Mouse (Mus musculus): Measurements from ENCODE around the gene Eif5a.

Eif5a gene

DNA sequence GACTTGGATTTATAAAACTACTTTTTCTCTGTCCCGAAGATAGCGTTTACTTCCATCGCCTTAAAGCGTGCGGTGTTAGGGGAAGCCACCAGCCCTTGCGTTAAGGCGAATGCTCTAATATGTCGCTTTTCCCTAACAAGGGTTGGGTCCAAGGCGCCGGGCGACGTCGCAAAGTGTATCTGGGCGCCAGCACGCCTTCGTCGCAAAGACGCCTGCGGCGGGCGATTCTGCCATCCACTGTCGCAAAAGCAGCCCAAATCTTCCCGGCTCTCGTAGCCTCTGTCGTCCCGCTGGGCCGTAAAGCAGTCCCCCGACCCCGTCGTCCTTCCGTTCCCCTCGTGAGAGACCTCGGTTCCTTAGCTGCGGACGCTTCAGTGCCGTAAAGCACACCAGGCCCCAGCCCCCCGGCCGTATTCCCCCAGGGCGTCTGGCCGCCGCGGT lies 20.3 kb downstream of the Eif5a start:
- DNase-seq: peak; percentile 99

DNA sequence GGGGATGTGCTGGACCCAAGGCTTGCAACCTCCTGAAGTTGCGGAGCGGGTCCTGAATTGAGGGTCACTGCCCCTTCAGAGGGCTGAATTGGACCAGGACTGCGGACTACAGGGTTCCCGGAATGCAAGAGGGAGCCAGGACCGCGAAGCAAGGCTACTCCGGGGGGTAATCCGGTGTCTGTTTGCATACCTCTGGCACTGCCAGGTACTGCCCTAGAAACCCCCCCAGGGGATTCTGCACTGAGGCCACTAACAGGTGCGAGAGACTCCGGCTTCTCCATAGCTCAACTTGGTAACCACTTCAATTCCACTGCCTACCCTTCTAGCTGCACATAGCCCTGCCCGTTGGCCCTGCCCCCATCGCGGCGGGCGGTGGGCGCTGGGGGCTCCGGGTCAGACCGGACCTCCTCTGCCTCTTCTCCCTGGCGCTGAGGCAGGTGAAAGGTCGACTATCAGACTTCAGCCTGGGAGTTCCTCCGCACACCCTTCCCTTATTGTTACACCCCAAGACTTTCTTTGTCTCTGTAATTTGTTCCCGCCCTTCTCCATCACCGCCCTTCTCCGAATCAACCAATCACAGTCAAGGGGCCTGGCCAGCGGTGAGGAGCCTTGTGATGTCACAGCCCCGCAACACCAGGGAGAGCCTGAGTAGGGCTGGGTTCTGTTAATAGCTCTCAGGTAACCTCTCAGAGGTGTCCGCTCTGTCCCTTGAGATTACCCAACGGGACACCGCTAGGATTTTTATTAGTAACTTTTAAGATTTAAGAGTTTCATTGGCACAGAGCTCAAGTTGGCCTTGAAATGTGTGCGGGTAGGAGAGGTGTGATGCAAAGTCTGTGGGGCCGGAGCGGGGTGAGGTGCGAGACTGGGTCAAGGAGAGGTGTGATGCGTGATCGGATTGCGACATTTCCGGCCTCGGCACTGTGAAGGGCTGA lies 21.0 kb downstream of the Eif5a start, which contains the start of the genes 2810408A11Rik and Neurl4:
TSS of gene 2810408A11Rik (minus strand) at position 517 of the 935 bp plus-strand sequence.
TSS of gene Neurl4 (plus strand) at position 602 of the 935 bp plus-strand sequence.
- peak; percentile 94 for DNase-seq

DNA sequence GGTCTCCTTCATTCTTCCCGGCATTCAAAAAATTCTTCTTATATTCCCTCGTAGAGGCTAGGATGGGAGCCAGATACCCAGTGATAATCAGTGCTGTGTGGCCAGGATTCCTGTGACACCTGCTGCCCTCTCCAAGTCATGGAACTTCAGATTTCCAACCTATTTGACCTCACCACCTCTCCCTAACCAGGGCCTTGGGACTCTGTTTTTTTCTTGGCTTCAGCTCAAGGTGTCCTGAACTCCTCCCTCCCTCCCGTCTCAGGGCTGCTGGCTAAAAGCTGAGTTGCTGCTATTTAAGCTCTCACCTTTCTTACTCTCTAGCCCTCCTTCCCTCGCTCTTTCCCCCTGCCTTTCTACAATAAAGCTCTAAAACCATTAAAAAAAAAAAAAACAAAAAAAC lies 21.9 kb downstream of the Eif5a start:
- no peak for DNase-seq

DNA sequence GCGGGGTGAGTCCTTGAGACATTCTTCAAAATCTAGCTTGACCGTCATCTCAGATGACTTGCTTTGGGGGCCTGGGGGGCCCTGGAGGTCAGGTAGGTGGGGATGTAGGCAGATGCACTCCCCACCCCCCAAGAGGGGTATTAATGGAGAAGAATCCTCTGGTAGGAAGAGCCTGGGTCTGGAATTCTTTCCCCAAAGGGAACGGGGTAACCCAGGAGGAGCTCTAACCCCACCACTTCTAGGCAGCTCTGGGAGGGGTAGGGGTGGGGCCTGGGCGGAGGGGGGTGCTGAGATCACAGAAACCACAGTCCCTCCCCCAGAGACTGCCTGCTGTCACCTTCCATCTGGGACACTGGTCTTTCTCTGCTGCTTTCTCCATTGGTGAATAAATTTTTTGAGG lies 26.5 kb downstream of the Eif5a start, which contains the start of gene Acap1:
TSS of gene Acap1 (minus strand) at position 249 of the 400 bp plus-strand sequence.
- DNase-seq: no peak

DNA sequence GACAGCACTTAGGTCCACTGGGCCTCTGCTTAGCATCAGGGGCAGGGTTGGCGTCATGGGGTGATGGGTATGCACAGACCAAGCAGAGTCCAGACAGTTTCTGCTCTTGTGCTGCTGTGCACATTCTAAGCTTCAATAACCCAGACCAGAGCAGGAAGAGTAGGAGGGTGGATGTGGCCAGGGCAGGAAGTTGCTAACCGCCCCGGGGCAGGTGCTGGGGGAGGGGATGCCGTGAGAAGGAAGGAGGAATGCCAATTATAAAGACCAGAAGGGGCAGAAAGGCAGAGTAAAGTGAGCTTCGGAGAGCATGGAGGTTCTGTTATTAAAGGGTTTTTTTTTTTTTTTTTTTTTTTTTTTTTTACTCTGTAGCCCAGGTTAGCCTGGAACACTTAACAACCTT lies 27.1 kb downstream of the Eif5a start:
- DNase-seq: no peak

DNA sequence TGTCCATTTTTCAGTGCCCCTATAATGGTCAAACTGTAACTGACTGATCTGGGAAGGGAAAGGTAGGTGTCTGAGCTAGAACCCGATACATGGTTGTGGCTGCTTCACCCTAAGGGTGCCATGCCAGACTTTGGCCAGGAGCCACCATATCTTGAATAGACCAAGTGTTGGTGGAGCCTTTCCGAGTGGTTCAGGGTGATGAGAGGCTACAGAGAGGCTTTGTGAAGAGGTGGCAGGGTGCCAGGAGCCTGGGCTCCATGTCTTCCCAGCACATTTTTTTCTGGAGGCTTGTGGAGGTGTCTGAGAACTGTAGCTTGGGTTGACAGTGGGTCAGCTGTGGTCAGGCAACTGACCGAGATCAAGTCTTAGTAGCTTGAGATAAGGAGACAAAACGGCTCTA lies 30.3 kb downstream of the Eif5a start:
- no peak for DNase-seq

DNA sequence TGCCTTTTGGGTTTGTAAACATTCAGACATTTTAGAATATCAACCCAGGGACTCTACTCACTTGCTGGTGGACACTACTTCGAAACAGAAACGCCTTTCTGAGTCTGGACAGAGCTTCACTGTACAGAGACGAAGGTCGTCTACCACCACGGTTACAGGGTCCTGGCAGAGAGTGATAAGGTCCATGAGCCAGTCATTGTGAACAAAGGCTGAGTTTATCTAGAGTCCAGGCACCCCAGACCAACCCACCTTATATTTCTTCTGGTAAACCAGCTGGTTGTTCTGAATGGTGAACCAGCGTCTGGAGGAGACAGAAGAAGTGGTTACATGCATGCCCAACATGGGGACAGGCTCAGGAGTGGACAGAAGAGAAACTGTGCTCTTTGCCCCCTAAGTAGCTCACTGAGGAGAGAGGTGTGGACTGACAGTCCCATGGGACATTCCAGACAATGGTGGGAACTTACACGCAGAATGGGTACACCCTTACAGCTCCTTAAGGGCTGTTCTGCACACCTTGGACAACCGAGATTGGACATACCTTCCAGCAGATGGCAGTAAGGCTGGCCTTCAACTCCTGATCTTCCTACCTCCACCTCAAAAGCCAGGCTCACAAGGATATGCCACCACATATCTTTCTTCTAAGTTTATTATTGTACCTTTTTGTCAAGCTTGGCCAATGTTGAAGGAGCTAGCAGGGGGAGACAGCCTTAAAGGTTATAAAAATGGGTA lies 34.7 kb downstream of the Eif5a start:
- DNase-seq: no peak

DNA sequence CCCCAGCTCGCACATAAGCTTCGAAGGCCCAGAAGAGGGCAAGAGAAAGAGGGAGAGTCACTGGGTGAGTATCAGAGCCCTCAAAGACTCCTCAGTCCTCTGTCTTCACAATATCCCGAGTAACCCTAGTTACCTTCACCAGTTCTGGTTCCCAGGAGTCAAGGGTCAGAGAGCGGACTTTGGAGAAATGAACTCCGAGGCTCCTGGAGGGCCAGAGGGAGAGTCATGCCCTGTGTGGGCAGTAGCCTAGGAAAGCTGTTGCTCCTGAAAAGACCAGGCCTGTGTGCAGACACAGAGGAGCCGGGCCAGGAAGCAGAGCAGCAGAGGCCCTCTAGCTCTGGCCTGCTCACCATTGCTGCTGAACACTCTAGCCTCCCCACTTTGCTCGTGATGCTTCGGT lies 37.1 kb downstream of the Eif5a start:
- no peak for DNase-seq

DNA sequence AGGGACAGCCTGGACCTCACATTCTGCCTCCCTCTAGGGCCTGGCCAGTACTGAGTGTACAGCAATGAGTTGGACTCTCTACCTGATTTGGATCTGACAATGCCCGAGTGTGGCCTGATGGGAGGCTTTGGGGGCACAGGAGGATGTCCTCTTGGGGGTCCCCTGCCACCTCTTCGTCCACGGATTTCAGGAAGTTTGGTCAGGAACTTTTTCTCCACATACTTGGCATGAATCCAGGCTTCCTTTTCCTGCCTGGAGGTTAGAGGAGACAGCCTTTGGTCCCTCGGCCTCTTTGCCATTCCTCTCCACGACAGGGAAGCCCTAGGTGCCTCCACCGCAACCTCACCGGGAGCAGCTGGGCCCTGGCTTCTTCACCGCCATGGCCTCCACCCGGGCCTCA lies 37.5 kb downstream of the Eif5a start:
- no peak for DNase-seq

DNA sequence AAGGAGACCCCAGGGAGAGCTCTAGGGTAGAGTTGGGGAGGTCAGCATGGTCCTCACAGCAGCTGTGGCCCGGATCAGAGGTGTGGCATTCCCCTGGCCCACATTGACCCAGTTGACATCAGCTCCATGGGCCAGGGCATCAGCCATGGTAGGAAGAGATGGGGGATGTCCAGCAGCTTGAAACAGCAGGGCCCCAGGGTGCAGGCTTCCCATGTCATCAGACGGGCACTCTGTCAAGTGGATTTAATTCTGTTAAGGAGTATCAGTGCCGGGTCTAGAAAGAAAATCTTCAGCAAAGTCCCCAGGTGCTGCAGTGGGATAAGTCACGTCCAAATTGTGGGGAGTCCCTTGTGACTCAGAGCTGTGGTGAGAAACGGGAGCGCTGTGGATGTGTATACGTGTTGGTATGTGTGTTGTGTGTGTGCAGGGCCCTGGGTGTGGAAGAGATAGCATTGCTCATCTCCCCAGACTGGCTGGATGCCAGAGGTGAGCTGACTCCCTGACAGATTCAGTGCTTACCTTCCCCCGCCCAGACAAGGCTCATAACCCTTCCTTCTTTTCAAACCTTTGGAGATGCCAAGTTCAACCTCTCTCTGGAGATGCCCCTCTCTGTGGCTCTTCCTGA lies 38.1 kb downstream of the Eif5a start:
- DNase-seq: no peak

DNA sequence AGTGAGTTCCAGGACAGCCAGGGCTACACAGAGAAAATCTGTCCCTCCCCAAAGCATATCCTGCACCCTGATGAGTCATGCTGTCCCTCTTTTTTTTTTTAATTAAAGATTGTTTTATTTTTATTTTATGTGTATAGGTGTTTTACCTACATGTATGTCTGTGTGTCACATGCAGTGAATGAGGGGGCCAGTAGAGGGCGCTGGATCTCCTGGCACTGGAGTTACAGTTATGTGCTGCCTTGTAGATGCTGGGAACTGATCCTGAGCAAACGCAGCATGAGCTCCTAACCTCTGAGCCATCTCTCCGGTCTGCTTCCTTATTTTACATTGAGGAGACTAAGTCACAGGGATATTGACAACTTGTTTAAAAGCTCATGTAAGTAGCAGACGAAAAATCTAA lies 38.7 kb downstream of the Eif5a start:
- no peak for DNase-seq

DNA sequence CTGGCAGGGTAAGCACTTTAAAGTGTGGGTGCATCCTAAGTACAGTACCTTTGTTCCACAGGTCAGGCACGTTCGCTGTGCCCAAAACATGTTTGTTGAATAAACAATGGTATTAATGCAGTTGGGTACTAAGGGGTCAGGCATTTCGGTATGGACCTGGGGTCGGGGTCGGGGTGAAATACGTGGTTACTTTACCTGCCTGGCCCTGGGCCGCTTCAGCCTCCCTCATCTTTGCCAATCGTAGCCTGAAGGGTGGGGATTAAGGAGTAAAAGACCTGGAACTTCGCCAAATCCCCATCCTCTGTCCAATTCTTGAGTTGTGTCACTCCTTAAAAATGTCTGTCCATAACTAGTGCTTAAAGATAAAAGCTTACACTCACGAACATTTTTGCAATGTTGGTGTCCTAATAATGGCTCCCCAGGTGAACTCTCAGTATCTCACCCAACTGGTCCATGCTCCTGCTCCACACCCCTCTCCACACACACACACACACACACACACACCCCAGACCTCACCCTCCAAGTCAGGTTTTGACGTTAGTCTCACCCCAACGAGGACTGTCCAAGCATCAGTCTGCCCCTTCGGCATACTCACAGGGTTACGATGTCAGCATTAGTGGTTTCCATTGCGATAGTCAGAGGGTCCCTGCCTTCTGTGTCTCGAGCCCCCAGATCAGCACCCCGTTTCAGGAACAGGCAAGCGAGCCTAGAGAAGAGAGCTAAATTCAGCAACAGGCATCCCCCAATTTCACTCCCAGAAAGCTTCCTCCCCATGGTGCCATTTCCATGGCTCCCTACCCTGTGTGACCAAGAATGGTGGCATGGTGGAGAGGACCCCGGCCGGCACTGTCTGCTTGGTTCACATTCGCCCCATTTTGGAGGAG lies 39.7 kb downstream of the Eif5a start:
- DNase-seq: no peak

DNA sequence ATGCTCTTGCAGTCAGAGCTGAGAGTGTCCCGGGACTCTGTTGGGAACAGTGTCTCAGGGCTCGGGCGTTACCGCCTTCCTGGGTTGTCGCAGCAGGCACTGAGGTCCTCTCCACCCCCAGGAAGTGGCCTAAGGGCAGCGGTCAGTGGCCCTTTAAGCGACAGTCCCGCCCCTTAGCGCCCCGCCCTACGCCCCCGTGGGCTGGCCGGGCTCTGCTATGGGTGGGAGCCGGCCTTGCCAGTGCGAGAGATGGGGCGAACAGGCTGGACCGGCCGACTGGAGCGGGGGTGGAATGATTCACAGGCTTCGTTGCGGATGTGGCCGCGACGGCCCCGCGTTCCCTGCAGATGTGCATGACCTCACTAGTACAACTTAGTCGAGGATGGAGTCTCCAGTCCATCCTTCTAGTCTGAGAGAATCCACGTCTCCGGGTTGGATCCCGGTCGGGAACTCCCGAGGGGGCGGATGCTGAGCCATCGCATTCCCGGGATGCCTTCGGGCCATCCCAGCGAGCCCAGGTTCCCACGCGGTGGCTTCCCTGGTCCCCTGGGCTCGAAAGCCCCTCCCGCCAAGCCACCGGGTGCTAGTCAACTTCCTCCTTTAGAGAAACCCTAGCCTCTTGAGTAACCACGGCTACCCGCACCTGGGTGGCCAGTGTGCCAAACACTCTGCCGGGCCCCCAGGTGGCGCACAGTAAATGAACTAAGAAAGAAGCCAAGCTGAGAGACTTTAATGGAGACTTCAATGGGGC lies 40.7 kb downstream of the Eif5a start, which contains the start of gene Kctd11:
TSS of gene Kctd11 (minus strand) at position 554 of the 751 bp plus-strand sequence.
- DNase-seq: peak; percentile 89

DNA sequence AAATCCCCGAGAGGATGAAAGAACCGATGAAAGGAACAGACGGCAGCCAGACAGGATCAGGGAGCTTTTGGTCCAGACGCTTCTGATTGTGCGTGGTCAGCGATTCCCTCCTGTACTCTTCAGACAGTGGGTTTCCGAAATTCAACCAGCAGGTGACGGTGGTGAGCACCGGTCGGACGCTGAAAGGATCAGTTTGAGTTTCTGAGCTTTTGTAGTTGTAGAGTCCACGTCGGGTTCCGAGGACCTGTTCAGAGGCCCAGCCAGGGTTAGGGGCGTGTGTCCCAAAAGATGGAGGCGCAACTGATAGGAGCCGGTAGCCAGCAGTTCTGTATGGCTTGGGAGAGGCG lies 41.3 kb downstream of the Eif5a start:
- DNase-seq: peak; percentile 89

DNA sequence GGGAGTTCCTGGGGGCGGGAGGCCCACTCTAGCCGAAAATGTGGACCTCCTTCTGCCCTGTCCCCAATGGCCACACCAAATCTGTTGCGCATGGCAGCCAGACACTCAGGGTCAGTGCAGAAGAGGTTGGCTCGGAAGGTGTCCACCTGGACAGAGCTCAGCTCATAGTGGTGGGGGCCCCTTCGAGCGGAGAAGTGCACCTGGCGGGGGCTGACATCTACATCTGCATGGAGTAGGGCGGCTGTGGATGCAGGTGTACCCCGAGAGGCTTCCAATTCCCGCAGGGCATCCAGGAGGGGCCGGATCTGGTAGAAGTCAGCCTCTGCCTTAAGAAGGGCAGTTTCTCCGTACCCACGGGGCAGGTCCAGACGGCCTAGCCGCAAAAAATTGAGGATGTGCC lies 42.0 kb downstream of the Eif5a start:
- no peak for DNase-seq

DNA sequence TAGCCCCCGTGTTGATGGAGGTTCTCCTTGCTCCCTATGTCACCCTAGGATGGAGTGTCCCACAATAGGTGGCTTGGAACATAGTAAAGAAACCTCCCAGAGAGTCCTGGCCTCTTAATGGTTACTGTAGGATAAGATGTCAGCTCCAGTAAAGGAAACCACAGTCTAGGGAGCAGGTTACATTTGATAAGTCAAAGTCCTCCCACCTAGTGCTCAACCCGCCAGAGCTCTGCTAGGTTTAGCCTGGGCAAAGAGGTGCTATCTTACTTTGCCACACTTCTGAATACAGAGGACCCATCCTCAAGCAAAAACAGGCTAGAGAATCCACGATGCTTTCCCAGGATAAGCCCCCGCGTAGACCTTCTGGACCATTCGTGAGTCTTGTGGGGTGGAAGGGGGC lies 42.8 kb downstream of the Eif5a start:
- no peak for DNase-seq

DNA sequence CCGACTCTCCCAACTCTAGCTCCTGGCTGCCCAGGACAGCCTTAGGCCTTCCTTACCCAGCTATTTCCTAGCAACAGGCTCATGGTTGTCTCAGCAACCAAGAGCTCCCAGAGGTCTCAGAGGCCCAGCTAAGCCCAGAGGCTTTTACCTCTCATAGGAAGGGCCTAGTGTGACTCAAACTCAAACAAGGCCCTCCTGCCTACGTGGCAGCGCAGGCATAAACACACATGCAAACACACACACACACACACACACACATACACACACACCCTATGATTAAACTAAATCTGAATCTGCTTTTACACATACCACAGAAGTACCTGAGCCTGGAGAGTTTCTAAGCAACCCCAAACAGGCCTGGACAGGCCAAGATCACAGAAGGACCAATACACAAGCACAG lies 43.4 kb downstream of the Eif5a start:
- DNase-seq: no peak

DNA sequence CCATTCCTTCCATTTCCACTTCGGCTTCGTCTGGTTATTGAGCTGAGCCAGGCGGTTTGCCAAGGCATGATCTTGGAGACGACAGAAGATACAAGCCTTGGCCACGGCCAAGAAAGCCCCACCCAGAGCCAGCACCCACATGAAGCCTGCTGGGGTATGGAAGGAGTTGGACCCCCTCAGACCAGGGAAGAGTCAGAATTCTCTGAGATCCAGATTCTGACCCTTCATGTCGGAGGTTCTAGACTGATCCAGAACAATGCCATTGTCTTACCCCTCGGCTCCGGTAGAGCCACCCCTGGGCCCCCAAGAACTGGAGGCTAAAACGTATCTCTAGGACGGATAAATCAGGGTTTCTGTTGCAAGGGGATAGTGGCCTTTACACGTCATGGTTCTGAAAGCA lies 43.9 kb downstream of the Eif5a start, which contains the start of gene Tmem95:
TSS of gene Tmem95 (minus strand) at position 141 of the 400 bp plus-strand sequence.
- no peak for DNase-seq

DNA sequence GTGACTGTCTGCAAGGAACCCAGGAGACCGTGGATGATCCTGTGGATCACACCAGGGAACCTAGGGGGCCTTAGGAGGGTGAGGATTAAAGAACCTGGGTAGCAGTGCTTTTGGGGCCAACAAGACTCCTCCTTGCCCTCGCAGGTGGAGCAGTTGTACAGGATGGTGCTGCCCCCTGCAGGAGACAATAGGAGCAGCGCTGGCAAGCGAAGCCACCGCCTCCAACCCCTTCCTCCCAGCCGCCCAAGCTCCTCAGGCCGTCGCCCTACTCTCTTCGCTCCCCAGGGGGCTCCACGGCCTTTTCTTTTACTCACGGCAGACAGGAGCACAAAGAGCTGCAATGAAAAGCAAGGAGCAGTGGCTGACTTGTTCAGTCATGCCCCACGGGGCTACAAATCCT lies 44.9 kb downstream of the Eif5a start:
- DNase-seq: peak; percentile 90

DNA sequence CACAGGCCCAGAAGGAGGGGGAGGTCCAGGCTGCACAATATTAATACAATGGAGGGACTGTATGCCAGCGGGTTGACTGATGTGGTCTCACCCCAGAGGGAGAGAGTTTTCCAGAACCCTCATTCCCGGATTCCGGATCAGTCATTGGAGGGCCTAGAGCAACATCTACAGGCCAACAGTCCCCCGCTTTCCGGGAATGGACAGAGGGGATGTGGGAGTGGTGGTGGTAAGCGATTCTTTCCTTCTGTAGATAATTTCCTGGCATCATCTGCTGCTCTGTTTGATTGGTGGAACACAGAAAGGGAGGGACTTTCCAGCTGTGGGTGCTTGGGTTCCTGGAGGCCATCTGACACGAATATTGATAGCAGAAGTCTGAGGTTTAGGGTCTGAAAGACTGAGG lies 45.6 kb downstream of the Eif5a start:
- no peak for DNase-seq

DNA sequence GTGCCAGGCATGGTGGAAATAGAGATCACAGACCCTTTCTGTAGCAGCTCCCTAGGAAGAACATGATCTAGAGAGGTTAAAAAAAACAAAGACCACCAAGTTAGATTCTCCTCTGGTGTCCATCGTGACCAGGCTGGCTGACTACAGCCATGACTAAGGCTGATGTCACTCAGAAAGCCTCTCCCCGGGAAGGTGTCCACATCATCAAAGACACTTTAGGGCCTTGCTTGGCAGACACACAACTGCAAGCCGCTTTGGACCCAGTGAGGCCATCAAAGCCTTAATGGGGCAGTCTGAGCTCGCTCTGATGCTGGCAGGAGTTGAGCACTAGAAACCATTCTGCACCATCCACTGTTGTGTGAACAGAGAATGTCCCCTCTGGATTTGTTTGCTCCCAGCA lies 49.3 kb downstream of the Eif5a start:
- no peak for DNase-seq

Measured in embryo, embryonic 11 days (tissue).